Mouse (Mus musculus) olfactory bulb, adult 2 months (tissue): Measurements from ENCODE around the gene C1qtnf3.

Experiments used
- CTCF ChIP-seq: fragments of 200-500 bp; IDR thresholded peaks from 2 replicates; pipeline ENCODE4 v1.5.1; 2012; ENCODE audit warnings: low read depth, mild to moderate bottlenecking, low read length, moderate library complexity; ENCODE audit not compliant: insufficient read depth
- POLR2A ChIP-seq: fragments of 200-500 bp; IDR thresholded peaks from 2 replicates; pipeline ENCODE4 v1.6.1; 2012; ENCODE audit warnings: mild to moderate bottlenecking, low read depth, low read length, moderate library complexity; ENCODE audit not compliant: insufficient read depth

- TF ChIP-seq POLR2A (no peak), CTCF (no peak)
These were observed 28.8 kb upstream of the C1qtnf3 start for GRCm38 (mm10) chr15:10923076-10923995.
